Mouse (Mus musculus): ENCODE results near the gene Diexf.

DNA sequence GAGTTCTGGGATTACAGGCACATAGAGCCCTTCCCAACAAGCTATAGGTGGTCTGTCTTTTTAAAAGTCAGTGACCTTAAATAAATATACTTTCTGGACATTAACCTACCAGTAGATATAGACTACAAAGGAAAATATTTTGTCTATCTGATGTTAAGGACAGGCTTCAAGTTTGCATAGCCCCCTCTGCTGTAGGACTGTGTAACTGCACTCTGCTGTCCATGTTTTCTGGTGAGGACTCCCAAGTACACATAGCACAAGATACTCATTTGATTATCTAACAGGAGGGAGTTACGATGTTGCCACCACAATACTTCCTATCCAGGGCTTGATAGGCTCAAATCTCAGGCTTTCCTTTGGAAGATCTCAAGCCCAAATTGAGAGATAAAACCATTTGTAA is 3.7 kb upstream of the Diexf start:
- TF ChIP-seq POLR2AphosphoS2 (IDR thresholded peaks at IDR 0.05; ENCODE audit: insufficient read length, low read depth) (no peak), REST (IDR thresholded peaks at IDR 0.05; ENCODE audit: insufficient read depth, insufficient read length) (no peak), MAX (IDR thresholded peaks at IDR 0.05; ENCODE audit: low read depth) (no peak), MYOD1 (IDR thresholded peaks at IDR 0.05; ENCODE audit: control insufficient read depth in 1 of 3, insufficient read length in 2 of 3, low read depth in 2 of 3) (no peak), USF1 (IDR thresholded peaks at IDR 0.05; ENCODE audit: low read depth) (no peak)
